Mouse (Mus musculus) megakaryocyte, embryonic 14.5 days (primary cell): Measurements from ENCODE around the gene Inpp4b. TPM values are rescaled to one million over a fixed set of nuclear protein-coding genes. Genes with fewer than 3 reads are reported as not detected.

ENCODE experiments used
- H3K27me3 ChIP-seq: replicated peaks from 2 replicates; pipeline ENCODE3; 2012; ENCODE audit warnings: inconsistent platforms
- H3K36me3 ChIP-seq: replicated peaks from 2 replicates; pipeline ENCODE3; 2012; ENCODE audit warnings: low read length, inconsistent platforms, mixed read lengths
- H3K4me1 ChIP-seq: 2 replicates; pipeline ENCODE4 v1.6.1; 2012; ENCODE audit warnings: inconsistent platforms
- H3K4me3 ChIP-seq: replicated peaks from 2 replicates; pipeline ENCODE3; 2012; ENCODE audit warnings: moderate library complexity, mild to moderate bottlenecking, inconsistent platforms
- H3K9me3 ChIP-seq: 2 replicates; pipeline ENCODE4 v1.6.1; 2012; ENCODE audit warnings: inconsistent platforms
- FLI1 ChIP-seq: IDR thresholded peaks from 2 replicates; pipeline ENCODE4 v1.6.1; 2012; ENCODE audit warnings: low read length, inconsistent platforms, mixed read lengths
- GATA1 ChIP-seq: IDR thresholded peaks from 3 replicates; pipeline ENCODE4 v1.6.1; 2012; ENCODE audit warnings: mixed read lengths, low read length, inconsistent platforms, borderline replicate concordance
- polyA plus RNA-seq: library from polyadenylated mRNA; stranded (reverse); fragments of >175 nt; gene quantifications from 2 replicates; pipeline ENCODE4 v1.2.3, GENCODE M21; 2012; ENCODE audit warnings: low replicate concordance; ENCODE audit not compliant: insufficient read depth

The Inpp4b gene
- polyA plus RNA-seq, 1 experiment, result 1.1 TPM

GRCm38 (mm10) chr8:81770603-81771276 lies 428.4 kb downstream of the Inpp4b start:
- Histone ChIP-seq H3K9me3 (no peaks in the 10 kb centered on the region), H3K4me3 (peak overlapping the region; percentile 81), H3K36me3 (peaks cover 23% of the 10 kb centered on the region), H3K27me3 (no peaks in the 10 kb centered on the region), H3K4me1 (peaks cover 80% of the 10 kb centered on the region)
- TF ChIP-seq FLI1 (no peak), GATA1 (no peak)

GRCm38 (mm10) chr8:81772855-81773254 lies 430.5 kb downstream of the Inpp4b start:
- peaks cover 31% of the 10 kb centered on the region for H3K36me3 ChIP-seq
- peak overlapping the region; percentile 5 for H3K4me3 ChIP-seq
- no peaks in the 10 kb centered on the region for H3K9me3 ChIP-seq
- TF ChIP-seq GATA1 (no peak), FLI1 (no peak)
- no peaks in the 10 kb centered on the region for H3K27me3 ChIP-seq
- peaks cover 76% of the 10 kb centered on the region for H3K4me1 ChIP-seq

DNA sequence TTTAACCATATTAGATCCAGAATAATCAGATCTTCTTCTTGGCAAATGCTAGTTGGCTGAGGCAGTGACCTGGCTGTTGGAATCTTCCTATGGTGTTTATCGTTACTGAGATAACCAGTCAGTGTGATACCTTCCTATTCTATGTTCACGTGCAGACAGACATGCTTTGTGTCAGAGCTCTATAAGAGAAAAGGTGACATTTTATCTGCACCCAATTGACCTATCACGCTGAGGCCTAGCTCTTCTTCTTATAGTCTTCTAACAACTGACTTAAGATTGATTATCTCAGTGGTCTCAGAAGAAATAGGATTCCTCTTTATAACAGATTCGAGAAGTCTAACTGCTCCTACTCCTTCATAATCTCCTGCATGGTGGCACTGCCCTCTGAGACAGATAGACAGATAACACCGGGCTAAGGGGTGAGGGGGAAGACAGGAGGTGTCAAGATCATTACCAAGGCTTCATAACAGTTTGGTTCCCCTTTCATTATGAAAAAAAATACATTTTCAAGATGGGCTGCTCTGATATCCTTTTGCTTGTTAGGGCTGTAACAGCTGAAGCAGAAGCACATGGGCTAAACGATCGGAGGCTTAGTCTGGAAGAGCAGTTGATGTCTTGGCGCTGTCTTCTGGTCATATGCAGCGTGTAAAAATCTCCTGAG lies 431.1 kb downstream of the Inpp4b start:
- Histone ChIP-seq H3K36me3 (peaks cover 36% of the 10 kb centered on the region), H3K9me3 (no peaks in the 10 kb centered on the region), H3K4me3 (peak overlapping the region; percentile 78), H3K27me3 (no peaks in the 10 kb centered on the region), H3K4me1 (peaks cover 82% of the 10 kb centered on the region)
- TF ChIP-seq FLI1 (no peak), GATA1 (no peak)

DNA sequence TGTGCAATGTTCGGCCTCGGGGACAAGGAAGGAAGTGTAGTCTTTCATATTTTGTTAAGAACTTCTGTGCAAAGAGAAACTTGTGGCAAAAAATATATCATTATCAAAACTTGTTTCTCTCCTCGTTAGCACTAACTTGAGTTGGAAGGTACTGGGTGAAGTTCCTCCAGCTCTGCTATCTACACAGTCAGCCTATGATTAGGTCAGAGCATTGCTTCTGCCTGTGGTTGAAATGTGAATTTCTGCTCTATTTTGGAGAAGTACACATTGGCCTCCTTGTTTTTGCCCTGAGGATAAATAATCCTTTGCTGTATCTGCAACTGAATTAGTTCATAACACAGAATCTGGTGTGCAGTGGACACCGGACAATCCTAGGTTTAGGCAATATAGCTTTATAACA lies 431.7 kb downstream of the Inpp4b start:
- TF ChIP-seq FLI1 (no peak), GATA1 (no peak)
- Histone ChIP-seq H3K9me3 (no peaks in the 10 kb centered on the region), H3K27me3 (no peaks in the 10 kb centered on the region), H3K36me3 (peaks cover 39% of the 10 kb centered on the region), H3K4me3 (peak overlapping the region; percentile 78), H3K4me1 (peaks cover 88% of the 10 kb centered on the region)

- Histone ChIP-seq H3K27me3 (no peaks in the 10 kb centered on the region), H3K36me3 (peaks cover 41% of the 10 kb centered on the region), H3K4me3 (peak overlapping the region; percentile 78), H3K9me3 (no peaks in the 10 kb centered on the region), H3K4me1 (peaks cover 89% of the 10 kb centered on the region)
- TF ChIP-seq FLI1, result no peak
- peak; percentile 57; the same call in 1 of the 3 replicates for TF ChIP-seq GATA1
Measured at GRCm38 (mm10) chr8:81774454-81774853, 432.1 kb downstream of the Inpp4b start.

- Histone ChIP-seq H3K36me3 (peaks cover 36% of the 10 kb centered on the region), H3K9me3 (no peaks in the 10 kb centered on the region), H3K4me3 (peak overlapping the region; percentile 73), H3K4me1 (peaks cover 85% of the 10 kb centered on the region), H3K27me3 (no peaks in the 10 kb centered on the region)
- TF ChIP-seq GATA1 (no peak), FLI1 (no peak)
Measured at GRCm38 (mm10) chr8:81776516-81777237, 434.3 kb downstream of the Inpp4b start.

DNA sequence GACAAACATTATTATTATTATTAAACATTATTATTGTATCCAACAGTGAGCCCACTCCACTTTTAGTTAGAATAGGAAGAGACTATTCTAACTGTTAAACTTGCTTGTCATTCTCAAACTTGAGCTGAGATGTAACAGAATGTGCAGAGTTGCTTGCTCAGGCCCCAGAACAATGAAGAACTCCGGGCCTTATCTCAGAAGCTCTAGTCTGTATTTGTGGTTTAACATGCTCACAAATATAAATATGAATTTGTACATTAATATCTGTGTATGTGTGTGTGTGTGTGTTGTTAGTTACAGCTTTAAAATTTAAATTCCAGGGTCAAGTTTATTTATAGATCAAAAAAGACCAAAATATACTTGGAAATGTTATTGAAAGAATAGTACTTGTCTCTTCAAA lies 435.3 kb downstream of the Inpp4b start:
- Histone ChIP-seq H3K4me3 (no peak overlapping the region), H3K9me3 (no peaks in the 10 kb centered on the region), H3K4me1 (peaks cover 85% of the 10 kb centered on the region), H3K27me3 (no peaks in the 10 kb centered on the region), H3K36me3 (peaks cover 42% of the 10 kb centered on the region)
- no peak for TF ChIP-seq FLI1
- TF ChIP-seq GATA1, result no peak

DNA sequence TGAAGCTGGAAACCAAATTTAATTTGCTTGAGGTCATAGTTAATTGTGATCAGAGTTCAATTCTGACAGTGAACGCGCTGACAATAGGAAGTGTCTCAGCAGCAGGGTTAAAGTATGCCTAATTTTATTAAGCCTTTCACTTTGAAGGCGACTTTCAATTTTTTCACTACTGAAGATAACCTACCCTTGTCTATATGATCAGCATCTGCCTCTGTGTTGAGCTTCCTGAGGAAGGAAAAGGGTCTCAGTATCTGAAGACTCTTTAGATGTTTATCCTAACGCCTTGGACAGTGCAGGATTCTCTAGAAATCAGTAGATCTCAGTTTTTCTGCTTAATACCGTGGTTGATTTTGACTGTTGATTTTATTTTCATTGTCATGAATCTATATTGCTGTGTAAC lies 437.1 kb downstream of the Inpp4b start:
- peaks cover 45% of the 10 kb centered on the region for H3K36me3 ChIP-seq
- no peak overlapping the region for H3K4me3 ChIP-seq
- no peaks in the 10 kb centered on the region for H3K27me3 ChIP-seq
- TF ChIP-seq GATA1 (no peak), FLI1 (no peak)
- H3K4me1 ChIP-seq, result peaks cover 78% of the 10 kb centered on the region
- no peaks in the 10 kb centered on the region for H3K9me3 ChIP-seq

- no peak for TF ChIP-seq GATA1
- no peak for TF ChIP-seq FLI1
- no peak overlapping the region for H3K4me3 ChIP-seq
- H3K4me1 ChIP-seq, result peaks cover 77% of the 10 kb centered on the region
- H3K27me3 ChIP-seq, result no peaks in the 10 kb centered on the region
- H3K36me3 ChIP-seq, result peaks cover 50% of the 10 kb centered on the region
- no peaks in the 10 kb centered on the region for H3K9me3 ChIP-seq
Measured at GRCm38 (mm10) chr8:81780166-81780565, 437.8 kb downstream of the Inpp4b start.
